Comparison of ENCODE assay signal across 8 mouse cellular contexts in the genomic region with DNA sequence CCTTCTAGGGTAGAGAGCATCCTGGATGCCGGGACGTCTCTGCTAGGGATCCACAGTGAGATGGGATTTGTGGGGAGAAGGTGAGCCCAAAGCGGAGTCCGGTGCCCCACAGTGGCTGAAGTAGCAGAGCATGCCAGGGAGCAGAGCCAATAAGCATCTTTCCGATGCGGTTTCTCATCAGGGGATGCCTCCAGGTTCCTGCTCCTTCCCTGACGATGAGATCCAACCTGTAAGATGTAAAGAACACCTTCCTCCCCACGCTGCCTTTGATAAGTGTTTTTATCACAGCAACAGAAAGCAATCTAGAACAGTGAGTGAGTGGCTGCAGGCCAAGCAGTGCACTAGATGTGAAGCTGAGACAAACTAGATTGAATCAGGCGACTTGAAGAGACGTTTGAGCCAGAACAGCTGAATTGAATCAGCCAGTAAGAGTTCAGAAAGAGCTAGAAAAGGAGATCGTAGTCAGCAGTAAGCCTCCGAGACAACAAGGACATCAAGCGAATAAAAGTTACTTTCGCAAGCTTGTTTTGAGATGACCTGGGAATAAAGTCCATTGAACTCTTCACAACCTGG. TPM values are rescaled to one million over a fixed set of nuclear protein-coding genes. Genes with fewer than 3 reads are reported as not detected.
DNase-seq lines count a peak whose midpoint lies in the region; ATAC-seq and TF ChIP-seq lines count a peak whose summit lies in the region.

No protein-coding gene starts in this region.

- H3K4me3 ChIP-seq in heart, adult 2 months: peak overlapping the region; percentile 90
- peak overlapping the region; percentile 86 for H3K4me3 ChIP-seq in heart, embryonic 15.5 days
- peak overlapping the region; percentile 92 for H3K4me3 ChIP-seq in limb, embryonic 12.5 days (replicated peaks)
- peak overlapping the region; percentile 96 for H3K4me3 ChIP-seq in olfactory bulb, adult 2 months (ENCODE audit: insufficient read depth, low read depth, low read length)

- 37% methylated on average over 14 of the region's 14 CpGs for WGBS in heart, adult 2 months
- WGBS in heart, embryonic 15.5 days: 35% methylated on average over 14 of the region's 14 CpGs
- 41% methylated on average over 14 of the region's 14 CpGs for WGBS in limb, embryonic 12.5 days
- WGBS in olfactory bulb, adult 2 months: 26% methylated on average over 14 of the region's 14 CpGs

- no peak for DNase-seq in heart, adult 2 months
- no peak for DNase-seq in heart, adult 8-10 months (ENCODE audit: low spot score)
- peak; percentile 63 for DNase-seq in adipocyte (ENCODE audit: low spot score)
- no peak for DNase-seq in urinary bladder, postnatal 36 days (ENCODE audit: low spot score in 2 of 2)
- no peak for DNase-seq in frontal cortex, adult 2 months (ENCODE audit: extremely low spot score in 1 of 2, low spot score in 1 of 2)

- no peaks in the 10 kb centered on the region for H3K36me3 ChIP-seq in heart, adult 2 months (ENCODE audit: control insufficient read depth, insufficient read depth, low read length)
- peaks cover 16% of the 10 kb centered on the region for H3K36me3 ChIP-seq in heart, embryonic 15.5 days
- H3K36me3 ChIP-seq in limb, embryonic 12.5 days: peaks cover 29% of the 10 kb centered on the region

- H3K9me3 ChIP-seq in heart, embryonic 15.5 days (replicated peaks): no peaks in the 10 kb centered on the region
- H3K9me3 ChIP-seq in limb, embryonic 12.5 days: no peaks in the 10 kb centered on the region

- intact Hi-C loops in heart, adult 2 months (cut with DNase I): loop anchor here (2.0 to 10.0 kb wide), 5 partner anchors 40 to 401 kb away; no protein-coding TSS in a partner anchor

- peak overlapping the region; percentile 49 for H3K9ac ChIP-seq in heart, adult 2 months (ENCODE audit: low read depth, low read length)
- peak overlapping the region; percentile 79 for H3K9ac ChIP-seq in heart, embryonic 15.5 days
- peak overlapping the region; percentile 85 for H3K9ac ChIP-seq in limb, embryonic 12.5 days (replicated peaks)

- H3K4me2 ChIP-seq in heart, embryonic 15.5 days: peak overlapping the region; percentile 81
- H3K4me2 ChIP-seq in limb, embryonic 12.5 days: peak overlapping the region; percentile 89

- H3K79me2 ChIP-seq in heart, adult 2 months (replicated peaks; ENCODE audit: control insufficient read depth, insufficient read depth, low read length): no peaks in the 10 kb centered on the region

- no peaks in the 10 kb centered on the region for H3K27me3 ChIP-seq in heart, adult 2 months (ENCODE audit: control insufficient read depth, insufficient read depth, low read length)
- no peaks in the 10 kb centered on the region for H3K27me3 ChIP-seq in heart, embryonic 15.5 days
- H3K27me3 ChIP-seq in limb, embryonic 12.5 days: no peaks in the 10 kb centered on the region

- TF ChIP-seq EP300 in heart, adult 2 months (IDR thresholded peaks at IDR 0.05; ENCODE audit: insufficient read depth, low read depth, low read length): no peak

- no peak for TF ChIP-seq CTCF in heart, adult 2 months (IDR thresholded peaks at IDR 0.05)
- TF ChIP-seq CTCF in olfactory bulb, adult 2 months (IDR thresholded peaks at IDR 0.05; ENCODE audit: insufficient read depth, low read depth, low read length): no peak

- peak overlapping the region; percentile 79 for H3K27ac ChIP-seq in heart, adult 2 months
- peak overlapping the region; percentile 84 for H3K27ac ChIP-seq in heart, embryonic 15.5 days
- peak overlapping the region; percentile 86 for H3K27ac ChIP-seq in limb, embryonic 12.5 days
- H3K27ac ChIP-seq in olfactory bulb, adult 2 months (ENCODE audit: insufficient read depth, low read depth, low read length): no peak overlapping the region; the same call in 1 of the 2 replicates

- no peak for ATAC-seq in heart, embryonic 15.5 days (replicated peaks; ENCODE audit: insufficient number of reproducible peaks, insufficient read depth, low FRiP score, low read depth)
- ATAC-seq in limb, embryonic 12.5 days (ENCODE audit: insufficient number of reproducible peaks, insufficient read depth, low FRiP score, low TSS enrichment, low read depth): no peak

- TF ChIP-seq POLR2A in heart, adult 2 months (IDR thresholded peaks at IDR 0.05; ENCODE audit: insufficient read depth, low read depth, low read length): no peak
- no peak for TF ChIP-seq POLR2A in olfactory bulb, adult 2 months (IDR thresholded peaks at IDR 0.05; ENCODE audit: insufficient read depth, low read depth, low read length)

- H3K4me1 ChIP-seq in heart, adult 2 months (ENCODE audit: control insufficient read depth, insufficient read depth, low read length): peaks cover 6% of the 10 kb centered on the region
- H3K4me1 ChIP-seq in heart, embryonic 15.5 days (replicated peaks): peaks cover 19% of the 10 kb centered on the region
- peaks cover 21% of the 10 kb centered on the region for H3K4me1 ChIP-seq in limb, embryonic 12.5 days (replicated peaks)
- peaks cover 8% of the 10 kb centered on the region; the same call in 1 of the 2 replicates for H3K4me1 ChIP-seq in olfactory bulb, adult 2 months (ENCODE audit: control insufficient read depth, insufficient read depth, low read length)

RNA-seq across cellular contexts. Expression of gene Fam207a, which starts 0.9 kb away (rescaled TPM):
- 10 to 100 TPM in 1 of 2 experiments, 1 to 10 TPM in 1; 8.2 to 10.3 TPM for total RNA-seq in heart, adult 2 months (2021)
- polyA plus RNA-seq in heart, adult 2 months (2012; rRNA removed): 10.4 and 11.1 TPM in 2 replicates
- total RNA-seq in heart, adult 8-10 months (2022): 10 to 100 TPM in 1 of 4 experiments, 1 to 10 TPM in 3; 8.0 to 12.4 (median 9.1) TPM
- polyA plus RNA-seq in heart, embryonic 15.5 days (2015; fragmentation: Nextera tagmentation; extraction: Ambion mirVana): 21.3 and 28.1 TPM in 2 replicates
- polyA plus RNA-seq in limb, embryonic 12.5 days (2016; fragmentation: Nextera tagmentation; extraction: Ambion mirVana): 46.7 and 46.9 TPM in 2 replicates
- not detected in 2 replicates for polyA plus RNA-seq in olfactory bulb, adult 2 months (2012; ENCODE audit: insufficient read depth, insufficient read length, low replicate concordance, missing spikeins)
- polyA plus RNA-seq in frontal cortex, adult 2 months (2012; rRNA removed): 43.7 and 44.9 TPM in 2 replicates

RNA-seq across cellular contexts. Expression of gene Itgb2, which starts 13.6 kb away (rescaled TPM):
- 10 to 100 TPM in 1 of 2 experiments, 1 to 10 TPM in 1; 7.1 to 11.2 TPM for total RNA-seq in heart, adult 2 months (2021)
- polyA plus RNA-seq in heart, adult 2 months (2012; rRNA removed): 6.0 and 11.6 TPM in 2 replicates
- total RNA-seq in heart, adult 8-10 months (2022): 10 to 100 TPM in 1 of 4 experiments, 1 to 10 TPM in 3; 3.3 to 25.5 (median 3.7) TPM
- 2.1 and 6.2 TPM in 2 replicates for polyA plus RNA-seq in heart, embryonic 15.5 days (2015; fragmentation: Nextera tagmentation; extraction: Ambion mirVana)
- polyA plus RNA-seq in limb, embryonic 12.5 days (2016; fragmentation: Nextera tagmentation; extraction: Ambion mirVana): 0.98 and 1.0 TPM in 2 replicates
- polyA plus RNA-seq in olfactory bulb, adult 2 months (2012; ENCODE audit: insufficient read depth, insufficient read length, low replicate concordance, missing spikeins): 191 TPM in 1 of 2 replicates, not detected in the other
- polyA plus RNA-seq in frontal cortex, adult 2 months (2012; rRNA removed): 4.5 and 6.8 TPM in 2 replicates
